Mouse (Mus musculus) cerebellum, postnatal 36 days (tissue): ENCODE results near the gene Gm49368.
"Not testable (repeated sequence)": the region's sequence is repeated elsewhere in the genome, so short reads cannot be mapped to it uniquely, and the experiment has no call there.

Experiments used
- DNase-seq, 2 experiments: peaks; one replicate each; pipeline ENCODE4 v3.0.0; 2021 to 2022; ENCODE audit warnings: mixed read lengths in 2 of 2

The Gm49368 gene

GRCm38 (mm10) chr7:128133596-128133995 lies 71.1 kb downstream of the Gm49368 start:
- no peak for DNase-seq

GRCm38 (mm10) chr7:128136927-128137326 lies 74.4 kb downstream of the Gm49368 start:
- no peak for DNase-seq

- DNase-seq, result peak; percentile 21 to 30
Measured at GRCm38 (mm10) chr7:128139611-128140010, 77.1 kb downstream of the Gm49368 start.

- DNase-seq, result no peak
Measured at GRCm38 (mm10) chr7:128150970-128151369, 88.5 kb downstream of the Gm49368 start.

GRCm38 (mm10) chr7:128154076-128154475 lies 91.6 kb downstream of the Gm49368 start, which contains the start of gene Itgad:
Gene Itgad (plus strand): TSS chr7:128154376.
- DNase-seq, result no peak

GRCm38 (mm10) chr7:128154924-128155323 lies 92.4 kb downstream of the Gm49368 start:
- DNase-seq, result no peak

- not testable (repeated sequence) for DNase-seq
Measured at GRCm38 (mm10) chr7:128158688-128159354, 96.3 kb downstream of the Gm49368 start.

- DNase-seq, result no peak
Measured at GRCm38 (mm10) chr7:128164001-128164400, 101.5 kb downstream of the Gm49368 start.

GRCm38 (mm10) chr7:128166391-128166790 lies 103.9 kb downstream of the Gm49368 start:
- DNase-seq, result no peak

- no peak for DNase-seq
Measured at GRCm38 (mm10) chr7:128169996-128170395, 107.5 kb downstream of the Gm49368 start.
